Mouse (Mus musculus) heart, postnatal 0 days (tissue): ENCODE results near the gene Degs1.

Source experiments
- CTCF ChIP-seq: IDR thresholded peaks from 2 replicates; pipeline ENCODE4 v1.5.1; 2016; ENCODE audit warnings: antibody characterized with exemption, control low read depth, low read depth
- EP300 ChIP-seq: IDR thresholded peaks from 2 replicates; pipeline ENCODE4 v1.6.1; 2016; ENCODE audit warnings: antibody characterized with exemption, low read depth

GRCm38 (mm10) chr1:182323139-182323538 lies 40.5 kb upstream of the Degs1 start:
- TF ChIP-seq CTCF = no peak
- no peak for TF ChIP-seq EP300
